Mouse (Mus musculus) gastrocnemius, adult 8-10 months (tissue): ENCODE measurements around the gene Defb15. TPM values are rescaled to one million over a fixed set of nuclear protein-coding genes. Genes with fewer than 3 reads are reported as not detected.
"Not testable (repeated sequence)": the region's sequence is repeated elsewhere in the genome, so short reads cannot be mapped to it uniquely, and the experiment has no call there.

Experiments used
- DNase-seq, 2 experiments: peaks; one replicate each; pipeline ENCODE4 v3.0.0; 2022; ENCODE audit warnings: low spot score in 2 of 2
- total RNA-seq, 4 experiments: library from RNA; stranded (reverse); gene quantifications; 2 replicates each; pipeline ENCODE4 v1.2.4; 2022

Gene Defb15
- total RNA-seq: not detected

DNA sequence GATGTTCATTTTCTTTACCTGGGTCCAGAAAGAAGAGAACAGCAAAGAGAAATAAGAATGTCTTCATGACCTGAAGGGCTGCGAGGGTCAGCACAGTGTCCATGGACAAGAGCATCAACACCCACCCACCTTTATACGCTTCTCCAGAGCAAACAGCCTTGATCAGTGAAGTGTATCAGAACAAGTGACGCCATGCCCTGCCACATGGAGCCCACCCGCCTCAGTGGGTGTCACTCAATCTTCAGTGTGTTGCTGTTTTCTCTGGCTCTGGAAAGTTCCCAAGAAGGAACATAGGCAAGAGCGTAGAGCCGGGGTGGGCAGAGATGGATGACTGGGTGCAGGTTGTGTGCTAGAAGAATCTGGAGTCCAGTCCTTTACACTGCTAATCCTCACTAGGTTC lies at the start of gene Defb15:
Defb15 (minus strand) TSS at position 101 of the 400 bp plus-strand sequence.
- no peak for DNase-seq

DNA sequence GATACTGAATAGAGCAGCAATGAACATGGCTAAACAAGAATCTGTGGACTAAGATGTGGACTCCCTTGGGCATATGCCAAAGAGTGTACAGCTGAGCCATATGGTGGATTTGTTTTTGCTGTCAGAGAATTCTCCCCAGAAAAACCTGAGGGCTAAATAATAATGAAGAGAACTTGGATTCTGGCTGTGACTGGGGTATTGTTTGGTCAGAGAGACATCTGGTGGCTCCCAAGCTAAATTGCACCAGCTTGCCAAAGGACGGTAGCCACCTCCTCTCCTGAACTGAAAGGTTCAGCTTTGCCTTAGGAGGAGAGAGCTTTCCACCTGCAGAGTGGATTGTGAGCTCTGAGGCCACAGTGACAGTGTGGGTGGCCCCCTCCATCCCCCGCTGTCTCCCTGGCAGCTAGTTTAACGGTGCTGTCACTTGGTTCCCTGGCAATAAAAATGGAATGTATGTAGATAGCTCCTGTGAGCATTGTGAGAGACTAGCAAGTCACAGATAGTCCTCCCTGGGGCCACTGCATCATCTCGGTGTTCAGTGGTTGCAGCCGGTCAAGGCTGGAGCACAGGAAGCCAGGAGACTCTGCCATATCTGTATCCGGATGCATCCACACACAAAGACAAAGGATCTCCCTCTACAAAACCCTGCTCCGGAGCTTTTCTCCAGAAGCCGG lies 49.3 kb upstream of the Defb15 start:
- no peak for DNase-seq

DNA sequence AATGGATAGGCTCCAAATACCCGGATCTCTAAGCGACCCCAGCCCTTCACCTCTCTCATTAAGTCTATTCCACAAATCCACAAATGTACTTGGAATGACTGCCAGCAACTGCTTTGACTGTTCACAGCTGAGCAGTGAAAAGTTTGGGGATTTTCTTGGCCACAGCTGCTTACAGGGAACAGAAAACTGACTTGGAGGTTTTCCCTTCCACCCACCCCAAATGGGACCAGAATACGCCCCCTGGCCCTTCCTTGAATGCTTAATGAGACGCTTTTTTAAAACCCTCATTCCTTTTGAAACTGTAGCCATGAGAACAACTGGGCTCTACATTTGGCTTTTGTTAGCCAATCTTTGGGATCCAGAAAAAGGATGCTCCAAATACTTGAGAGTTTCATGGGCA lies 45.7 kb upstream of the Defb15 start:
- no peak for DNase-seq

DNA sequence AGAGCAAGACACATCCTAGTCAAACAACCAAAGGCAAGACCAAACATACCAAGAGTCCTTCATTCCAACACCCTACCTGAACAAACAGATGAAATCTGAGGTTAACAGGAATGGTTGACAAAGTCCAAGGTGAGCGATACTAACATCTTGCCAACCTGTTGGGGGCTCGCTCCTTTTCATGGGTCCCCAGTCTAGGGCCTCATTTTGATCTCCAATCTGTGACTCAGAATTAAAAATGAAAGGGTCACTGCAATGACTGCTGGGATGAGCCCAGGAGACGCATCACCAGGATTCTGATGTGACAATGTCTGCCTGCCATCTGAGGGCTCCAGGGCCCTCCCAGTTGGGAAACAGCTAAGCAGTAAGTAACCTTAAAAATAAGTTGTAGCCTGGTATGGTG lies 37.0 kb upstream of the Defb15 start, which contains the start of gene Ccdc70:
Ccdc70 (plus strand) TSS at position 301 of the 400 bp plus-strand sequence.
- no peak for DNase-seq

DNA sequence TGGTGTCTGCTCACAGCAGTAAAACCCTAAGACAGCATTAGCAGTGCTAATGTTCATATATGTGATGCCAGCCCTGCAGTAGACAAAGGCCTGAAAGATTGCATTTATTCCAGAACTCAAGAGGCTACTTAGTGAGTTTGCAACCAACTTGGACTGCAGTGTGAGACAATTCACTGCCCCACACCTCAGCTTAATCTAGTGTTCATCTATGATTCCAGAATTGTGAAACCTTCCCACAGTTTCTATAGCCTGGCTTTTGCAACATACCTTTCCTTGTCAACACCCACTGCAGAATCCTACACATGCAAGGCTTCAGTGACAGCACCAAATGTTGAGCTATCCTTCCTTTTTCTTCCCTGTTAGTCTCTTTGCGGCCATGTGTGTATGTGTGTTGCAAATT lies 34.1 kb upstream of the Defb15 start:
- no peak for DNase-seq

DNA sequence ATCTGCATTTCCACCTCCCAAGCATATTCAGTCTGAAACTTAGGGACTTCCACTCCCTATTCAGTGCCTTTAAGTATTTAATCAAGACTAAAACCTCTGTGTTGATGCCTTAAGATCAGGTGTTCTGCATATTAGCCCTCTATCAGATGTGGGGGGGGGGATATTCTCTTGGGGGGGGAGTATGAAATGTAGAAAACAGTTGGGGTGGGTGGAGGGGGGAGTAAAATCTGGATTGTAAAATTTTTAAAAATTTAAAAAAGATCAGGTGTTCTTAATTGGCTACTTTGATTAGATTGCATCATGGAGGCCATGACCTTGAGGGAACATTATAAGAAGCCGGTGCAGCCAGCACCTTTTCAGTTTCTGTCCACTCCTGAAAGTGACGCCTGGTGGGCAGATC lies 25.9 kb upstream of the Defb15 start, which contains the start of gene Fam90a1a:
Fam90a1a (plus strand) TSS at position 301 of the 400 bp plus-strand sequence.
- DNase-seq: no peak

DNA sequence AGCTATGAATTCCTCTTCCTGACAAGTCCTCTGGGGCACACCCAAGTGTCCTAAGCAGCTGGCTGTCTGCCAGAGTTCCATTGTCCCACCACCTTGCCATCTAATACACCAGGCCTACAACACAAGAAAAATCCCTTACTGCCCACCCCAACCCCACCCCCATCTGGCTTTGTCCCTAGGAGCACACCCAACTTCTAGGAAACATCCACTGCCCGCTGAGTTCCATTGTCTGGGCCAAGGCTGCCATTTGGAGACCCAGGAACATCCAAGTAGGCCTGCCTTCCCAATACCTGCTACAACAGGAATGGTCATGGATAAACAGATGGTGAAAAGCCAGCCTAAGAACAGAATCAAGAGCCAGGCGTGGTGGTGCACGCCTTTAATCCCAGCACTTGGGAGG lies 23.8 kb upstream of the Defb15 start:
- no peak for DNase-seq

DNA sequence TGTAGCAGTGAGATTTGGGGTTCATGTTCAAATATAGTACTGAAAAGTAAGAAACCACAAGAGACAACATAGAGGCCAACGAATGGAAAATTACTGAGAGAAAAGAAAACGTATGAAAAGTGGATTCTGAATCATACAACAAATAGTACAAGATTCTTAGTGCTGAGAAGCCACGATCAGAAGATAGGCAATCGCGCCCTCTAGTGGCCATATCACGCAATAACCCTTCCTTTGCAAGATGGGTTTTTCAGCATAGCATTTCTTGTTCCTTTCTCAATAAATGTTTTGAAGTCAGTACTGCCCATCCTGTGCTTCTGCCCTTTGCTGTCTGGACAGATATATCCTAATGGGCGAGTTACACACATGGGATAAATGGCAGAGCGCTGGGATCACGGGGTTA lies 22.8 kb upstream of the Defb15 start:
- no peak for DNase-seq

DNA sequence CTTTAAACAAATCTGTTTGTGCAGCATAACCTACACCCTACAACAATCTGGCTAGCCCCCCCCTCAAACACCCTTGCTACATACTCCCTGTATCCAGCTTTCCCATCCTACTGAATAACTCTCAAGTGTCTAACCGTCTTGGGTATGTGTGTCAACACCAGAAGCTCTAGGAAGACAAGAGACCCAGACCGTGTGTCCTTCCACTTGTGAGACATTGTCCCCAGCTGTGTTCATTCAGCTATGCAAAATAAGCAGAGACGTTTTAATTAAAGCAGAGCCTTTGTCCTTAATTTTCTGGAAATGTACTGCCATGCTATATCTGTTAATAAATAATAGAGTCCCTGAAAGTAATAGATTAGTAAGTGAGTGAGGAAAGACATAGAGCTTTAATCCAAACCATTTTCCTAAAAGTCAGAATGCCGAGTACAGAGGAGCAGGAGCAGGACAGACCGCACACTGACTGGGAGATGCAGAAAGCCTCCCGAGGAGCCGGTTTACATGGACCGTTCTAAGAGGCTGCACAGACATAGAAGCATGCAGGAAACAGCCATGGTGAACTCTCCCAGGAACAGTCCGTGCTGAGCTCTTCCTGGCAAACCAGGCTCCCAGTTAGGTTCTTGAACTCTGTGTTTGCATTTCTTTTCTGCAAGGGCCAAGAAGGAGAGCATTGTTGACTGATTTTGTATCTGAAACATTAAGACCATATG lies 15.0 kb upstream of the Defb15 start:
- no peak for DNase-seq

DNA sequence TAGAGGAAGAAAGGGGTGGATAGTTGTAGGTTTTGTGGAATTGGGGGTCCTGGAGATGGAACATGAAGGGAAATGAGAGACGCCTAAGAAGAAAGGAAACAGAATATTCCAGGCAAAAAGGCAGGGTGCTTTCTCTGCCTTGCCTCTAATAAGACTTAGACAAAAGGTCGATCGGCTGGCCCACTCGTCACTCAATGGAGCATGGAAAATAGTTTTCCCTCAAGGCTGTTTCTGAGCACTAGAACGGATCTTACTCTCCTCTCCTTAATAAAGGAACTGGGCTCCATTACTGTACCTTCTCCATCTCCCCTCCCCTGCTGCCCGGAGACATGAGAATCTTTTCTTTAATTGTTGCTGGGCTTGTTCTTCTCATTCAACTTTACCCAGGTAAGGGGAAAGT lies 14.0 kb upstream of the Defb15 start, which contains the start of gene Defb13:
Defb13 (plus strand) TSS at position 301 of the 400 bp plus-strand sequence.
- no peak for DNase-seq

DNA sequence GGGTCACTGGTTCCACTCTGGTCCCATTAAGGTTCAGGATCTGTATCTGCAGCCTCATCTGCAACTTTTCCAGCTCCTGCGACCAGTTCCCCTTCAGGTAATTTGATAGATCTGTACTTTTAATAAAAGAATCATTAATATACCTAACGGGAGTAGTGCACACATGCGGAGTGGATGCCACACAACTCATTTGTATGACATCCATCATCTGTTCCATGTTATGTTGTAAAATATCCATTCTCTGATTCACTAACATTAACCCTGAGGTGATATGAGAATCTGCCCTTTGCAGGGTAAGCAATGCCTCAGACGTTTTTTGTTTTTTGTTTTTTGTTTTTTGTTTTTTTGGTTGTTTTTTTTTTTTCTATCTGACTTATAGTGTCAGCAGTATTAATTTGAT lies 5.5 kb upstream of the Defb15 start, which contains the start of gene Defb35:
Defb35 (plus strand) TSS at position 301 of the 400 bp plus-strand sequence.
- not testable (repeated sequence) for DNase-seq

DNA sequence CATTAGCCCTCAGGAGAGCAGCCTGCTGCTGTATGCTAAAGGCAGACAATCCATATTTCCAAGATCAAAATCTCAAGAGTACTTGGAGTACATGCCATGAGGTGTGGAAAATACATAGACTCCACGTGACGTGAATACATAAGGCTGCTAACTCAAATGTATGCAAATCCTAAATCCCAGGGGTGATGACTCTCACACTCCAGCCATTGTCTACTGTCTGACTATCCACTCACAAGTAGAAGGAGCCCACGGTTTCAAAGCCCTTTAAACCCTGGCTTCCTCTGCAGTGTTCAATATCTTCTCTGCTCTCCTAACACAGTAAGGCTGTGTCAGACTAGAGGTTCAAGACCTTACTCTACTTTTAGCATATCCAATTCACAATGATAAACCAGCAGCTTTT lies 1.8 kb downstream of the Defb15 start:
- not testable (repeated sequence) for DNase-seq

DNA sequence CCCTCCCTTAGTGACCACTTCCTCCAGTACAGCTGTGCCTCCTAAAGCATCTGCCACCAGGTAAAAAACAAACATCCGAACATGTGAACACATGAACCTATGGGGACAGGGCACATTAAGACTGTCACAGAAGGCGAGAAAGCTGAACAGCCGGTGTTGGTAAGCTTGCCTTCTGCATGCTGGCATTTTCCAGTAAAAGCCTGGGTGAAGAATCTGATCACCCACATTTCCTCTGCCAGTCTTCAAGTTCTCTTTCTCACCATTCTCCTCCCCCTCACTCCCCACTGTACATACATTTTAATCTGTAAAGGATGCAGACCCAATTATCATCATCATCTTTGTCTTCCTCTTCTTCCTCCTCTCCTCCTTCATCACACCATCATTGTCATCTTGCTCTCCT lies 16.9 kb downstream of the Defb15 start:
- DNase-seq: no peak

DNA sequence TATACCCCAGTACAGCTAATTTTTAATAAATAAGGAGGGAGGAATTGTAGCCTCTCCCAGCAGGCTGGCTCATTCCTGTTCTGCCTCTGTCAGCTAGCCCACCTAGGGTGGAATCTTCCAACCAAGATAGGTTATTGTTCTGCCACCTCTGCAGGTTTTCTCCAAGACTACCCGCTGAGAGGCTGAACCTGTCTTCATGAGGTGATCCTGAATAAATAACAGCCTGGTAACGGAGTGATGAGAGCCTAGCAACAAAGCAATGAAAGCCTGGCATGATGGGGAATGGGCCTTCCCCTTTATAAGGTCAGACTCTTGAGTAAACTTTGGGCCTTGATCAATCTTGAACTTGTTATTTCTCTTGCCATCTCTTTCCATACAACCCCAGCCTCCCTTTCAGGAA lies 20.0 kb downstream of the Defb15 start:
- no peak for DNase-seq

DNA sequence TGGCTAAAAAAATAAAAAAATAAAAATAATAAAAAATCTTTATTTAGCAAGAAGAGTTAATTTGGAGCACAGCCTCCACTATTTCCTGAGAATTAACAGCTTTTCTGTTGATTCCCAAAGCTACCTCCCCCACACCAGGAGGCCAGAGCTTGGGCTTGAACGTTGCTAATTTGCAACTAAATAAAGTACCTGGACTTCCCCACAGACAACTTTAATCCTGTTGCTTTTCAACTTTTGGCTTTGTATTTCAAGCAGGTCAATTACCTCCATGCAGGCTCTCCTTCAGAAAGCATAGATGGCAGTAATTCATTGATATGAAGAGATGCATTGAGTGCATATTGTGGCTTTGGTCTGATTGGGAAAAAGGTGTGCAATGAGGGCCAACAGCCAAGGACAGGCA lies 20.6 kb downstream of the Defb15 start:
- DNase-seq: no peak

DNA sequence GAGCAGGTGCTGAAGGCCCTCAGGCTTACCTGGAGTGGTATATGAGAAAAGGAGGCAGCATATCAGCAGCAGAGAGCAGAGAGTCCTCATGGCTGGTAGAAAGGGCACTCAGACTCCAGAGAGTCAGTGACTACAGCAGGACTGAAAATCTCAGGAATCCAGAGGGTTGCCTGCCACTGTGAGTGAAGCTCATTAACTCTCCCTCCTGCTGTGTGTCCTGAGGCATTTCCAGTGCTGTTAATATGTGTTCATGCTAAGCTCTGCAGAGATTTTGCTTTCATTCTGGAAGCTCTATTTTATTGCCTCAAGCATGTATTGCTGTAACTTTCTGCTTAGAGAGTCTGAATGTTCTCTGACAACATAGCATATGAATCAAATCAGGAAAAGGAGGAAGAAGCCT lies 26.2 kb downstream of the Defb15 start, which contains the start of gene Defb11:
Defb11 (minus strand) TSS at position 123 of the 400 bp plus-strand sequence.
- not testable (repeated sequence) for DNase-seq

DNA sequence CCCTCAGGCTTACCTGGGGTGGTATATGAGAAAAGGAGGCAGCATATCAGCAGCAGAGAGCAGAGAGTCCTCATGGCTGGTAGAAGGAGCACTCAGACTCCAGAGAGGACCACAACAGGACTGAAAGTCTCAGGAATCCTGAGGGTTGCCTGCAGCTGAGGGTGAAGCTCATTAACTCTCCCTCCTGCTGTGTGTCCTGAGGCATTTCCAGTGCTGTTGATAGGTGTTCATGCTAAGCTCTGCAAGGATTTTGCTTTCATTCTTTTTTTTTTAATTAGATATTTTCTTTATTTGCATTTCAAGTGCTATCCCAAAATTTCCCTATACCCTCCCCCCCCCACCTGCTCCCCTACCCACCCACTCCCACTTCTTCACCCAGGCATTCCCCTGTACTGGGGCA lies 47.2 kb downstream of the Defb15 start, which contains the start of gene Defb9:
Defb9 (minus strand) TSS at position 101 of the 400 bp plus-strand sequence.
- not testable (repeated sequence) for DNase-seq

Other genes starting within 250 kb of the Defb15 start
- not detected for gene AY761184, start 229.1 kb downstream of the Defb15 start, total RNA-seq
- not detected for gene Defa24, start 198.2 kb downstream of the Defb15 start, total RNA-seq
- gene Defb50, start 109.2 kb downstream of the Defb15 start, total RNA-seq: not detected
- not detected for gene Defb2, start 92.8 kb downstream of the Defb15 start, total RNA-seq
- gene Defb10, start 73.8 kb downstream of the Defb15 start, total RNA-seq: not detected
- not detected for gene Defb9, start 47.3 kb downstream of the Defb15 start, total RNA-seq
- gene Defb11, start 26.3 kb downstream of the Defb15 start, total RNA-seq: not detected
- not detected for gene Defb35, start 5.6 kb upstream of the Defb15 start, total RNA-seq
- not detected for gene Defb13, start 14.1 kb upstream of the Defb15 start, total RNA-seq
- gene Fam90a1a, start 26.0 kb upstream of the Defb15 start, total RNA-seq: not detected
- not detected for gene Ccdc70, start 37.1 kb upstream of the Defb15 start, total RNA-seq
- under 1 TPM in 1 of 4 experiments, not detected in 3; 0.05 TPM for gene Atp7b, start 127.6 kb upstream of the Defb15 start, total RNA-seq
- 1 to 10 TPM; 6.9 to 9.2 (median 7.9) TPM for gene Alg11, start 128.0 kb upstream of the Defb15 start, total RNA-seq
- gene Nek5, start 192.3 kb upstream of the Defb15 start, total RNA-seq: under 1 TPM; 0.65 to 0.86 (median 0.70) TPM
- 1 to 10 TPM; 2.1 to 3.1 (median 2.6) TPM for gene Nek3, start 233.7 kb upstream of the Defb15 start, total RNA-seq